Mouse (Mus musculus) myocyte (in vitro differentiated cells): ENCODE measurements around the gene Pard6a. TPM values are rescaled to one million over a fixed set of nuclear protein-coding genes. Genes with fewer than 3 reads are reported as not detected.
A peak's percentile ranks its signal among the peaks of the same experiment; 100 is the strongest.

Source experiments
- H3K27me3 ChIP-seq: one replicate; pipeline ENCODE4 v1.6.1; 2011; ENCODE audit not compliant: control insufficient read depth, insufficient read depth, insufficient read length
- H3K36me3 ChIP-seq: one replicate; pipeline ENCODE4 v1.6.1; 2011; ENCODE audit not compliant: control insufficient read depth, insufficient read depth
- H3K4me2 ChIP-seq: one replicate; pipeline ENCODE4 v1.6.1; 2011; ENCODE audit warnings: low read depth, control low read depth
- H3K4me3 ChIP-seq: one replicate; pipeline ENCODE4 v1.5.1; 2011; ENCODE audit warnings: mild to moderate bottlenecking, control low read depth, moderate library complexity
- H3K79me2 ChIP-seq: one replicate; pipeline ENCODE4 v1.6.1; 2011; ENCODE audit not compliant: control insufficient read depth, insufficient read depth
- H3ac ChIP-seq: one replicate; pipeline ENCODE4 v1.6.1; 2011; ENCODE audit not compliant: control insufficient read depth, insufficient read length
- CEBPB ChIP-seq: IDR thresholded peaks from 2 replicates; pipeline ENCODE4 v1.6.1; 2011; ENCODE audit warnings: mild to moderate bottlenecking, moderate library complexity; ENCODE audit not compliant: poor library complexity, insufficient read depth, severe bottlenecking
- E2F4 ChIP-seq: IDR thresholded peaks from one replicate; pipeline ENCODE4 v1.6.1; 2011; ENCODE audit warnings: mild to moderate bottlenecking, control low read depth, moderate library complexity; ENCODE audit not compliant: insufficient read depth
- MAX ChIP-seq: IDR thresholded peaks from one replicate; pipeline ENCODE4 v1.6.1; 2011; ENCODE audit warnings: low read depth, mild to moderate bottlenecking, control low read depth
- MYOD1 ChIP-seq, 3 experiments: IDR thresholded peaks; one replicate each; pipeline ENCODE4 v1.6.1; 2011; ENCODE audit warnings: control low read depth in 2 of 3, low read depth in 2 of 3, mild to moderate bottlenecking in 2 of 3, moderate library complexity in 1 of 3; ENCODE audit not compliant: insufficient read length in 2 of 3, control insufficient read depth in 1 of 3
- MYOG ChIP-seq, 3 experiments: IDR thresholded peaks; one replicate each; pipeline ENCODE4 v1.6.1; 2011; ENCODE audit warnings: control low read depth in 2 of 3, low read depth in 2 of 3, mild to moderate bottlenecking in 2 of 3; ENCODE audit not compliant: insufficient read length in 2 of 3, control insufficient read depth in 1 of 3, insufficient read depth in 1 of 3
- POLR2A ChIP-seq: IDR thresholded peaks from one replicate; pipeline ENCODE4 v1.6.1; 2011; ENCODE audit warnings: low read depth, mild to moderate bottlenecking, control low read depth, moderate library complexity; ENCODE audit not compliant: insufficient read length
- POLR2AphosphoS2 ChIP-seq: IDR thresholded peaks from one replicate; pipeline ENCODE4 v1.6.1; 2011; ENCODE audit warnings: low read depth, control low read depth; ENCODE audit not compliant: insufficient read length
- REST ChIP-seq: IDR thresholded peaks from one replicate; pipeline ENCODE4 v1.6.1; 2011; ENCODE audit warnings: mild to moderate bottlenecking, control low read depth, moderate library complexity; ENCODE audit not compliant: insufficient read depth, insufficient read length
- SRF ChIP-seq: IDR thresholded peaks from one replicate; pipeline ENCODE4 v1.6.1; 2011; ENCODE audit warnings: low read depth; ENCODE audit not compliant: control insufficient read depth, insufficient read length
- TCF12 ChIP-seq: IDR thresholded peaks from one replicate; pipeline ENCODE4 v1.6.1; 2011; ENCODE audit warnings: mild to moderate bottlenecking, control low read depth; ENCODE audit not compliant: poor library complexity, insufficient read depth, severe bottlenecking
- TCF3 ChIP-seq: IDR thresholded peaks from one replicate; pipeline ENCODE4 v1.6.1; 2011; ENCODE audit warnings: low read depth, control low read depth; ENCODE audit not compliant: insufficient read length
- USF1 ChIP-seq: IDR thresholded peaks from one replicate; pipeline ENCODE4 v1.6.1; 2011; ENCODE audit warnings: low read depth, mild to moderate bottlenecking, control low read depth, moderate library complexity
- polyA plus RNA-seq: library from polyadenylated mRNA; unstranded; fragments of >200 nt; fragmentation: generic; extraction: Trizol; gene quantifications from one replicate; pipeline ENCODE4 v1.2.1, GENCODE M21; 2012; ENCODE audit warnings: missing spikeins

Gene Pard6a
- polyA plus RNA-seq, 1 experiment = 32.1 TPM

DNA sequence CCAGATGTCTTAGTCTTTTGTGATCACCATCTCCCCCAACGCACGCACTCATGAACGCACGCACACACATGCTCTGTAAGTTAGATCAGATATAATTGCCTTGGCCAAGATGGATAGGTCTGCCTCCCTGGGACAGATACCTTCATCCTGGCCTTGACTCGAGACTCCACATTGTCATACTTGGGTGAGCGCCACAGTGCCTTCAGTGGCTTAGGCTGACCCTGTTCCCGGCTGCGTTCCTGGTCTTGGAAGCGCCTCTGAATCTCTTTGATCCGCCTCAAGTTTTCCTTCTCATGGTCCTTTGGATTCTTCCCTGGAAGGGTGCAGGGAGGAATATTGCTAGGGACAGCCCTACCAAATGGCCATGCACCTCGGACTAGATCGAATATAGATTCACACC lies 5.5 kb downstream of the Pard6a start:
- H3ac ChIP-seq = no peak overlapping the region
- H3K27me3 ChIP-seq = no peaks in the 10 kb centered on the region
- H3K79me2 ChIP-seq = peaks cover 8% of the 10 kb centered on the region
- H3K4me2 ChIP-seq = peak overlapping the region; percentile 81
- no peak for TF ChIP-seq MAX
- no peak for TF ChIP-seq POLR2A
- TF ChIP-seq TCF3 = no peak
- TF ChIP-seq TCF12 = no peak
- TF ChIP-seq CEBPB = no peak
- TF ChIP-seq REST = no peak
- TF ChIP-seq E2F4 = no peak
- no peak for TF ChIP-seq USF1
- no peak for TF ChIP-seq MYOG (IDR thresholded peaks at IDR 0.05; ENCODE audit: control insufficient read depth in 1 of 3, insufficient read depth in 1 of 3, insufficient read length in 2 of 3, low read depth in 2 of 3)
- no peak for TF ChIP-seq SRF
- no peak for TF ChIP-seq POLR2AphosphoS2
- TF ChIP-seq MYOD1 (IDR thresholded peaks at IDR 0.05; ENCODE audit: control insufficient read depth in 1 of 3, insufficient read length in 2 of 3, low read depth in 2 of 3) = no peak
- H3K4me3 ChIP-seq = peak overlapping the region; percentile 54
- H3K36me3 ChIP-seq = no peaks in the 10 kb centered on the region

GRCm38 (mm10) chr8:105707498-105708403 lies 6.8 kb downstream of the Pard6a start, which contains the start of the genes 4933405L10Rik and Enkd1:
Gene 4933405L10Rik (plus strand): TSS chr8:105707655.
Gene Enkd1 (minus strand): TSS chr8:105708210.
- H3K4me2 ChIP-seq = peak within 1 kb of the TSS; percentile 81
- H3K79me2 ChIP-seq = peaks cover 8% of the 10 kb centered on the region
- TF ChIP-seq POLR2A (peak; percentile 25), MYOG (IDR thresholded peaks at IDR 0.05; ENCODE audit: control insufficient read depth in 1 of 3, insufficient read depth in 1 of 3, insufficient read length in 2 of 3, low read depth in 2 of 3) (peak in 1 of 3 experiments; percentile 1), E2F4 (peak; percentile 81), MAX (no peak), POLR2AphosphoS2 (no peak), TCF12 (no peak), TCF3 (no peak), SRF (no peak), REST (no peak), CEBPB (0 out of 2 replicates have a peak, but pooled peaks have one; percentile 1), USF1 (peak; percentile 7), MYOD1 (IDR thresholded peaks at IDR 0.05; ENCODE audit: control insufficient read depth in 1 of 3, insufficient read length in 2 of 3, low read depth in 2 of 3) (peak in 1 of 3 experiments; percentile 9)
- H3K27me3 ChIP-seq = no peaks in the 10 kb centered on the region
- peak within 1 kb of the TSS; percentile 54 for H3K4me3 ChIP-seq
- peak within 1 kb of the TSS; percentile 28 for H3ac ChIP-seq
- no peaks in the 10 kb centered on the region for H3K36me3 ChIP-seq

GRCm38 (mm10) chr8:105708675-105709074 lies 7.7 kb downstream of the Pard6a start:
- TF ChIP-seq SRF (no peak), TCF12 (no peak), MAX (no peak), POLR2AphosphoS2 (no peak), E2F4 (no peak), REST (no peak), TCF3 (no peak)
- no peaks in the 10 kb centered on the region for H3K27me3 ChIP-seq
- H3K4me2 ChIP-seq = no peak overlapping the region
- no peak overlapping the region for H3ac ChIP-seq
- H3K36me3 ChIP-seq = no peaks in the 10 kb centered on the region
- peaks cover 8% of the 10 kb centered on the region for H3K79me2 ChIP-seq
- H3K4me3 ChIP-seq = peak overlapping the region; percentile 54

GRCm38 (mm10) chr8:105709317-105709716 lies 8.4 kb downstream of the Pard6a start:
- Histone ChIP-seq H3K36me3 (no peaks in the 10 kb centered on the region), H3K79me2 (peaks cover 8% of the 10 kb centered on the region), H3ac (no peak overlapping the region), H3K27me3 (no peaks in the 10 kb centered on the region), H3K4me3 (no peak overlapping the region), H3K4me2 (no peak overlapping the region)
- no peak for TF ChIP-seq SRF
- TF ChIP-seq CEBPB = no peak
- no peak for TF ChIP-seq REST
- no peak for TF ChIP-seq POLR2A
- no peak for TF ChIP-seq MYOD1 (IDR thresholded peaks at IDR 0.05; ENCODE audit: control insufficient read depth in 1 of 3, insufficient read length in 2 of 3, low read depth in 2 of 3)
- TF ChIP-seq E2F4 = no peak
- TF ChIP-seq TCF3 = no peak
- TF ChIP-seq MYOG (IDR thresholded peaks at IDR 0.05; ENCODE audit: control insufficient read depth in 1 of 3, insufficient read depth in 1 of 3, insufficient read length in 2 of 3, low read depth in 2 of 3) = no peak
- TF ChIP-seq MAX = no peak
- TF ChIP-seq TCF12 = no peak
- TF ChIP-seq USF1 = no peak
- TF ChIP-seq POLR2AphosphoS2 = no peak
